Mouse (Mus musculus) C2C12 (cell line): ENCODE measurements around the gene Pdilt.

Experiments used
- CEBPB ChIP-seq: IDR thresholded peaks from one replicate; pipeline ENCODE4 v1.6.1; 2011; ENCODE audit warnings: low read depth, mild to moderate bottlenecking, control low read depth, moderate library complexity
- CTCF ChIP-seq: IDR thresholded peaks from one replicate; pipeline ENCODE4 v1.5.1; 2011; ENCODE audit not compliant: control insufficient read depth, insufficient read depth, insufficient read length
- FOSL1 ChIP-seq: IDR thresholded peaks from one replicate; pipeline ENCODE4 v1.8.0; 2011; ENCODE audit warnings: mild to moderate bottlenecking, low read length; ENCODE audit not compliant: poor library complexity, insufficient read depth, severe bottlenecking
- MAX ChIP-seq: IDR thresholded peaks from one replicate; pipeline ENCODE4 v1.6.1; 2011; ENCODE audit warnings: mild to moderate bottlenecking, control low read depth
- MYOD1 ChIP-seq: IDR thresholded peaks from one replicate; pipeline ENCODE4 v1.6.1; 2011; ENCODE audit warnings: low read depth; ENCODE audit not compliant: control insufficient read depth, insufficient read length
- MYOG ChIP-seq: IDR thresholded peaks from one replicate; pipeline ENCODE4 v1.6.1; 2011; ENCODE audit not compliant: control insufficient read depth, insufficient read length; ENCODE audit errors: extremely low read depth
- USF1 ChIP-seq: IDR thresholded peaks from one replicate; pipeline ENCODE4 v1.6.1; 2011; ENCODE audit warnings: low read depth, mild to moderate bottlenecking, control low read depth, moderate library complexity

GRCm38 (mm10) chr7:119516272-119516558 lies 7.1 kb downstream of the Pdilt start:
- TF ChIP-seq USF1 = no peak
- no peak for TF ChIP-seq MAX
- TF ChIP-seq CTCF = no peak
- TF ChIP-seq CEBPB = no peak
- TF ChIP-seq MYOD1 = no peak
- TF ChIP-seq MYOG = no peak
- TF ChIP-seq FOSL1 = no peak
